Mouse (Mus musculus): ENCODE results near the gene Vmn2r1.

Gene Vmn2r1

GRCm38 (mm10) chr3:64081247-64081646, at the start of gene Vmn2r1:
Gene Vmn2r1 (plus strand): TSS chr3:64081547.
- DNase-seq, result no peak

GRCm38 (mm10) chr3:64038136-64038841, 43.1 kb upstream of the Vmn2r1 start:
- no peak for DNase-seq

GRCm38 (mm10) chr3:64039818-64040784, 41.2 kb upstream of the Vmn2r1 start:
- peak; percentile 66 for DNase-seq

GRCm38 (mm10) chr3:64112707-64113106, 31.4 kb downstream of the Vmn2r1 start:
- DNase-seq, result no peak

- no peak for DNase-seq
These were observed 32.2 kb downstream of the Vmn2r1 start for GRCm38 (mm10) chr3:64113352-64114046.

GRCm38 (mm10) chr3:64141878-64142508, 60.6 kb downstream of the Vmn2r1 start, which contains the start of gene Vmn2r2:
Gene Vmn2r2 (minus strand): TSS chr3:64141928.
- no peak for DNase-seq

Measured in kidney, adult 11 months (tissue).